Mouse (Mus musculus) urinary bladder, postnatal 10 days (tissue): ENCODE results near the gene Arpc5.
"Not testable (repeated sequence)": the region's sequence is repeated elsewhere in the genome, so short reads cannot be mapped to it uniquely, and the experiment has no call there.

Experiments
- DNase-seq: peaks from one replicate; pipeline ENCODE4 v3.0.0; 2022; ENCODE audit warnings: low spot score

The Arpc5 gene

GRCm38 (mm10) chr1:152779071-152779737, 12.9 kb downstream of the Arpc5 start:
- DNase-seq = no peak

GRCm38 (mm10) chr1:152784620-152785019, 18.3 kb downstream of the Arpc5 start:
- no peak for DNase-seq

GRCm38 (mm10) chr1:152785446-152785845, 19.1 kb downstream of the Arpc5 start:
- not testable (repeated sequence) for DNase-seq

GRCm38 (mm10) chr1:152786953-152787352, 20.6 kb downstream of the Arpc5 start:
- no peak for DNase-seq

GRCm38 (mm10) chr1:152788121-152788660, 21.8 kb downstream of the Arpc5 start:
- no peak for DNase-seq

GRCm38 (mm10) chr1:152790254-152790653, 23.9 kb downstream of the Arpc5 start:
- DNase-seq = no peak

GRCm38 (mm10) chr1:152790821-152791220, 24.5 kb downstream of the Arpc5 start:
- DNase-seq = no peak

- no peak for DNase-seq
Observed at GRCm38 (mm10) chr1:152791269-152791668, 24.9 kb downstream of the Arpc5 start.

GRCm38 (mm10) chr1:152792736-152793494, 26.6 kb downstream of the Arpc5 start:
- no peak for DNase-seq

- no peak for DNase-seq
Observed at GRCm38 (mm10) chr1:152793495-152794130, 27.3 kb downstream of the Arpc5 start.

- no peak for DNase-seq
Observed at GRCm38 (mm10) chr1:152795688-152796255, 29.4 kb downstream of the Arpc5 start.

- no peak for DNase-seq
Observed at GRCm38 (mm10) chr1:152796683-152797263, 30.4 kb downstream of the Arpc5 start.

GRCm38 (mm10) chr1:152798125-152798524, 31.8 kb downstream of the Arpc5 start:
- no peak for DNase-seq

GRCm38 (mm10) chr1:152799897-152800296, 33.6 kb downstream of the Arpc5 start, which contains the start of gene Ncf2:
Gene Ncf2, plus strand, starts transcription at chr1:152800194.
- DNase-seq = no peak

GRCm38 (mm10) chr1:152800633-152801176, 34.4 kb downstream of the Arpc5 start:
- DNase-seq = no peak

GRCm38 (mm10) chr1:152804907-152805306, 38.6 kb downstream of the Arpc5 start:
- no peak for DNase-seq

- no peak for DNase-seq
Observed at GRCm38 (mm10) chr1:152807619-152808391, 41.5 kb downstream of the Arpc5 start.

GRCm38 (mm10) chr1:152808392-152808680, 42.0 kb downstream of the Arpc5 start:
- DNase-seq = no peak

- DNase-seq = no peak
Observed at GRCm38 (mm10) chr1:152809541-152810252, 43.4 kb downstream of the Arpc5 start.
